Mouse (Mus musculus) inflammation-experienced regulatory T-cells, adult 6 months (primary cell): ENCODE data around the gene Zfp414. TPM values are rescaled to one million over a fixed set of nuclear protein-coding genes. Genes with fewer than 3 reads are reported as not detected.
"Not testable (repeated sequence)": the region's sequence is repeated elsewhere in the genome, so short reads cannot be mapped to it uniquely, and the experiment has no call there.

Experiments
- ATAC-seq: one replicate; pipeline ENCODE4 v1.8.0; 2017
- polyA plus RNA-seq, 3 experiments: library from polyadenylated mRNA; unstranded; fragments of 100-300 nt; shearing (Covaris generic); gene quantifications; one replicate each; pipeline ENCODE4 v1.2.1; 2017

Gene Zfp414
- polyA plus RNA-seq: 10 to 100 TPM; 49.2 to 71.1 (median 57.9) TPM

GRCm38 (mm10) chr17:33628621-33629486, at the start of gene Zfp414:
TSS of gene Zfp414 (plus strand) at chr17:33629090.
- peak; percentile 97 for ATAC-seq

DNA sequence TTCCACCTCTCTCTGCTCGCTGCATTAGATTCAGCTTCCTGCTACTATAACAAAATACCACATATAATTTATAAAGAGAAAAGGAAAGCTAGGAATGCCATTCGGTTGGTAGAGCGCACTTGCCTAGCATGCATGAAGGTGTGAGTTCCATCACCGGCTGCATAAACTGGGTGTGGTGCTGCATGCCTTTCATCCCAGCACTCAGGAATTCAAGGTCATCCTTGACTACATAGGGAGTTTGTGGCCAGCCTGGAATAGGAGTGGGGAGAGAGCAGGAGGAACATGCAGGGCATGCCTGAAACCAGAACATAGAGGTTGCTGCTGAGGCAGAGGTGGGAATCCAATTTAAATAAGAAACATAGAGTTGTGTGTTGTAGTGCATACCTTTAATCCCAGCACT, 44.8 kb upstream of the Zfp414 start:
- no peak for ATAC-seq

DNA sequence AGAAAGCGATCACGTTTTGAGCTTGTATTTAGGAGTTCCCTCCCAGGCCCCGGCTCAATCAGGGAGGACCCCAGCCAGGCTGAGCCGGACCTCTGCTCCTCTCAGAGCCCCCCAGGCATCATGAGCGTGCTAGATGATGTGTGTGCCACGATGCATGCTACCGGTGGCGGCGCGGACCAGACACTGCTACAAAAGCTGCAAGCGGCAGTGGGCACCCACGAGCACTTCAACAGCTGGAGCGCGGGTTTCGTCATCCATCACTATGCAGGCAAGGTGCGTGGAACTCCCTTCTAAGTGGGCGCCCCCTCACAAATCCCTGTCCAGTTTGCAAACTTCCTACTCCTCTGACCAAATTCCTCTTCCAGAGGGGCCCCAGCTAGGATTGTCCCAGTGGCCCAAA, 42.9 kb upstream of the Zfp414 start:
- ATAC-seq: no peak

GRCm38 (mm10) chr17:33597271-33597670, 31.6 kb upstream of the Zfp414 start:
- no peak for ATAC-seq

DNA sequence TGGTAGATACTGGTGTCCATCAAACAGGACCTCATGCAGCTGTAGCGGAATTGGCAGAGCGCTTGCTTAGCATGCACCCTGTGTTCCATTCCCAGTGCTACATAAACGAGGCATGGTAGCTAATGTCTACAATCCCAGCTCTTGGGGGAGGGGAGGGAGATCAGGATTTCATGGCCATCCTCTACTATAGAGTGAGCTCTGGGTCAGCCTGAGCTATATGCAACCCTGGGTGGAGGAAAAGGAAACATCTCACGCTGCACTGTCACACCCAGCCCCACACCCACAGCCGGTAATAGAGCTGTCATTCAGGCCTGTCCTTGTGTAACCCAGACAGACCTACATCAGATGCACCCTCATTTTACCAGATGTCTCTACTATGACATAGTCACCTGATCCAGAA, 30.4 kb upstream of the Zfp414 start:
- no peak for ATAC-seq

- no peak for ATAC-seq
These were observed 28.9 kb upstream of the Zfp414 start for GRCm38 (mm10) chr17:33599836-33600475.

DNA sequence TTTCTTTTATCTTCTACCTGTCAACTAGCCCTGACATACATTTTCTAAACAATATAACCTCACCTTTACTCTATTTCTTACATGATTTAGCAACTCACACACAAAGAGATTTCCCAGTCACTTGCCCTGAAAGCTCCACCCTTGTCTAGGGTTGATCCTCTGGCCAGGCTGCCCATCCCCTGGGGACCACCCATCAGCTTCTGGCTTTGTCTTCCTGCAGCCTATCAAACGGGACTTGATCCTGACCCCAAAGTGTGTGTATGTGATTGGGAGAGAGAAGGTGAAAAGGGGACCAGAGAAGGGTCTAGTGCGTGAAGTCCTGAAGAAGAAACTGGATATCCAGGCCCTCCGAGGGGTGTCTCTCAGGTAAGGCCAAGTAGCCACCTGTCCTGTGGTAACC, 28.1 kb upstream of the Zfp414 start:
- no peak for ATAC-seq

DNA sequence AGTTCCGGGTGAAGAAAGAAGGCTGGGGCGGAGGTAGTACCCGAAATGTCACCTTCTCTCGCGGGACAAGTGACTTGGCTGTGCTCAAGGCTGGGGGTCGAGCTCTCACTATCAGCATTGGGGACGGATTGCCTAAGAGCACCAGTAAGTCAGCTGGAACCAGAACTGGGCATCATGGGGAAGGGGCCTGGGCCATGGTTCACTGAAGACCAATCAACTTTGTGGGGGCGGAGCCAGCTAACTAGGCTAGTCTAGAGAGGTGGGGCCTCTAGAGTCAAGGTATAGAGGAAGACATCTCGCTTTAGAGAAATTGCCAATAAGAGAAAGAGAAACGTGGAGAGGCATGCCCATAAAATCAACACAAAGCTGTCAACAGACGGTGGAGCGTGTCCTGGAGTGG, 26.9 kb upstream of the Zfp414 start:
- no peak for ATAC-seq

DNA sequence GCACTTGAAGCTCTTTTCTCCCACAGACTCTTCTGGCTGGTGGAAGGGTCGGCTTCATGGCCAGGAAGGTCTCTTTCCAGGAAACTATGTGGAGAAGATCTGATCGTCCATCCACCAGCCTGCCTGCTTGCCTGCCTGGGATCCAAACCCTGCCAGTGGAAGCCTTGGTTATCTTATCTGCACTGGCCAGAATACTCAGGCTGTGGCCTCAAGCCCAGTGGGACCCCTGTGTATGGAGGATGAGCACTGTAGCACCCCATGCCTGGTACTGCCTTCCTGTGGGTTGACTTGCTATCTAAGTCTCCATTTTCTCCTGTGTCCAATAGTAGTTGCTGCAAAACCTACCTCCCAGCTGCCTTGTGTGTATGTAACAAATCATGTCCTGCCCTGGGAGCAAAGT, 21.6 kb upstream of the Zfp414 start:
- ATAC-seq: no peak

GRCm38 (mm10) chr17:33610548-33610947, 18.3 kb upstream of the Zfp414 start:
- no peak for ATAC-seq

- ATAC-seq: not testable (repeated sequence)
These were observed 15.2 kb upstream of the Zfp414 start for GRCm38 (mm10) chr17:33613726-33614125.

DNA sequence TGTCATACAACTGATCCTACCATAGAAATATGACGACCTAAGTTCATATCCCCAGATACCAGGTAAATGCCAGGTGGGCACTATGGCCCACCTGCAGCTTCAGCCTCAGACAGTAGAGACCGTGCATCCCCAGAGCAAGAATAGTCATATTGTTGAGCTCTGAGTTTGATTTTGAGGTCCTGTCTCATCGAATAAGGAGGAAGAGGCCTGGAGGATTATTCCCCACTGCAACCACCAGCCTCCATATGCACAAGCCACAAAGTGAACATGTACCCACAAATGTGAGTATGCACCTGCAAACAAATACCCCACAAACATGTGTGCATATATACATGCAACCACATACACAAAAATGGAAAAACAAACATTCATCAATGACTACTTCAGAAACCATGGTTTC, 1.6 kb upstream of the Zfp414 start:
- ATAC-seq: no peak

DNA sequence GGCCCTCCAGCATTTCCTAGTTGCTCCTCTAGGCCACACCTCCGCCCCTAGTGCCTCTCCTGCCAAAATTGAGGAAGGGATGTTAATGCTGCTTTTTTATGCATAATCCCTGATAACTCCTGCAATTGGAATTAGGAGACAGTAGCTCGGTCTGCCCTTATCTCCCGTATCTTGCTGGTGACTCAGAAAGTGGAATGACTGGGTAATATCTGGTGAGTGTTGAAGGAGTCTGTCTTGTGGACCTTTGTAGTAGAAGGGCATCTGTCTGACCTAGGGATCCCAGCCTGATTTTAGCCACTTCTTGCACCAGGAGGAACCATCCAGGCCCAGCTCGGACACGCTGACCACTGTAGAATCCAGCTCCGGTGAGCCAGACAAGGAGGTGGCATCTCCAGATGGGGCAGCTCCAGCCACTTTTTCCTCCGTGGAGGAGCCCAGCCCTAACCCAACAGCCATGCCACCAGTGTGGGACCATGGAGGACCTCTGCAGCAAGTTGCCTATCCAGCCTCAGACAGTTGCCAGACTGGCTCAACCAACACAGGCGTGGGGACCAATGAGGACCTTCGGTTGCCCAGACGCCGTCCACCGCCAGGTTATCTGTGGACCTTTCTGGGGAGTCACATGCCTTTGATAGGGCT, 716 bp downstream of the Zfp414 start:
- no peak for ATAC-seq

DNA sequence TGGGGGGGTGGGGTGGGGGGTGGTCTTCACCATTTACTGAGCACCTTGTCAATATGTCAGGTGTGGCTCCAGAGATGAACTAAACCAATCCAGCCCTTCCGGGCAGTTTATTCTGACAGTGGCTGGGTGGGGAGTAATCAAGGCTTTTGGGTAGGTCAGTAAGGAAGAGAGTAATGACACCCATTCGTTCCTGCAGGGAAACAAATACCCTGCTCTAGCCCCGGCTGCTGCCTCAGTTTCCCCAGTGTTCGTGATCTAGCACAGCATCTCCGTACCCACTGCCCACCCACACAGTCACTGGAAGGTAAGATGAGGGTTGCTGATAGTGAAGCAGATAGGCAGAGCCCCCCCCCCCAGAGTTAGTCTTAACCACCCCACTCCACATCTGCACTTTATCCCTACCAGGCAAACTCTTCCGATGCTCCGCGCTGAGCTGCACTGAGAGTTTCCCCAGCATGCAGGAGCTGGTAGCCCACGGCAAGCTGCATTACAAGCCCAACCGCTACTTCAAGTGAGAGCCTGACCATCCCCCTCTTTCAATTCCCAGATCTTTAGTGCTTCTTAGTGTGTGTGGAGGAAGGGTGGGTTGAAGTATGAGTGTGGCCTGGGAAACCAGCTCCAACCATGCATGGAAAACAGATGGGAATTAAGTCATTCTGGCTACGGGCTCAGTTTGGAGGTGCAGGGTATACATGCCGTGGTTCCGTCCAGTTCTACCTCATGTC, 1.4 kb downstream of the Zfp414 start:
- ATAC-seq: no peak

DNA sequence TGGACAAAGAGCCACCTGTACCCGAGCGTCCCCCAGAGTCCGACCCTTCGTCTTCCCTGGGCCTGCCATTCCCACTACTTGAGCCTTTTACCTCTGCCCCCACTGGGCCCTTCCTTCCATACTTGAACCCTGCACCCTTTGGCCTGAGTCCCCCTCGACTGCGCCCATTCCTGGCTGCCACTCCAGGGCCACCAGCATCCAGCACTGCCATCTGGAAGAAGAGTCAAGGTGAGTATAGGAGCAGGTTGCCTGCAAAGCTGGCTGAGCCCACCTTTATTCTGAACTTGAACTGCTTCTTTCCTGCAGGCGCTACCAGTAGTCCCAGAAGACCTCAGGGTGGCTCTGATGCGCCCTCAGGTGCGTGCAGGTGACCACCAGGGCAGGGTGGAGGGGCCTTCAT, 2.3 kb downstream of the Zfp414 start:
- no peak for ATAC-seq

DNA sequence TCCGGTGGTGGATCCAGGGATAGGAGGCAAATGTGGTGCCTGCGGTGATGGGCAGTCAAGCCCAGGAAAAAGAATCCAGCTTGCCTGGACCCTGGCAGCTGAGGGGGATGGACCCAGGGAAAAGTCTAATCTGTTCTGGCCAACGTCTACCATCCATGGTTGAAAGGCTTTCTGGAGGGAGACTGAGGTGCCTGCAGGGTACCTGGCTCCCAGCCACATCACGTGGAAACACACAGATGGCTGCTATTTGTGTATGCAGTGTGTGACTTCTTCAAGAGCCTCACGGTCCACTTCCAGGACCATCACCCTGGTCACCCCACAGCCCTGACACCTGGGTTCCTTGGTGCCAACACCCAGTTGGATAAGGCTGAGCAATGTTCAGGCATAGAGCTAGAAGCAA, 2.9 kb downstream of the Zfp414 start:
- no peak for ATAC-seq

DNA sequence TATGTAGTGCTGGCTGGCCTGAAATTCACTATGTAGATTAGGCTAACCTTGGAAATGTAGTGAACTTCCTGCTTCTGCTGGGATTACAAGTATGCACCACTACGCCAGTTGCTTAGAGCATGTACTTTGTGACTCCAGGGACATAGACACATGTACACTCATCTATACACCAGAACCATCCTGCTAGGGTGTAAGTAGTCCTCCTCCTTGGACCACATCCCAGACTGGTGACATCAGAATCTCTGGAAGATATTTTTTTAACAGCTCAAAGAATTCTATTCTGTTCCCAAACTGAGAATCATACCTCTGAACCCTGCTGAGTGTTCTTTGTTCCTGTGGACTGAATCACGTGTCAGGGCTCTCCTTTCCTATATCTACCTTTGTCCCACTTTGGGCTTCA, 8.1 kb downstream of the Zfp414 start:
- no peak for ATAC-seq

- no peak for ATAC-seq
These were observed 8.8 kb downstream of the Zfp414 start, which contains the start of gene Pram1 for GRCm38 (mm10) chr17:33637516-33638276. TSS of gene Pram1 (plus strand) at chr17:33638056.

- ATAC-seq: no peak
These were observed 10.9 kb downstream of the Zfp414 start for GRCm38 (mm10) chr17:33639743-33640142.

- ATAC-seq: no peak
These were observed 15.2 kb downstream of the Zfp414 start for GRCm38 (mm10) chr17:33644068-33644467.

GRCm38 (mm10) chr17:33645073-33645472, 16.2 kb downstream of the Zfp414 start:
- ATAC-seq: no peak
